Mouse (Mus musculus) cerebellum, adult 9-10 months (tissue): ENCODE measurements around the gene Tsc22d2.
"Not testable (repeated sequence)": the region's sequence is repeated elsewhere in the genome, so short reads cannot be mapped to it uniquely, and the experiment has no call there.

Experiments
- DNase-seq: peaks from one replicate; pipeline ENCODE4 v3.0.0; 2022

Gene Tsc22d2

GRCm38 (mm10) chr3:58434414-58434813, 19.9 kb downstream of the Tsc22d2 start:
- no peak for DNase-seq

- DNase-seq, result no peak
Observed at GRCm38 (mm10) chr3:58448230-58448629, 33.7 kb downstream of the Tsc22d2 start.

GRCm38 (mm10) chr3:58449487-58449886, 35.0 kb downstream of the Tsc22d2 start:
- DNase-seq, result no peak

- no peak for DNase-seq
Observed at GRCm38 (mm10) chr3:58454414-58455205, 40.1 kb downstream of the Tsc22d2 start.

- DNase-seq, result no peak
Observed at GRCm38 (mm10) chr3:58455255-58455654, 40.7 kb downstream of the Tsc22d2 start.

GRCm38 (mm10) chr3:58469655-58470437, 55.3 kb downstream of the Tsc22d2 start:
- DNase-seq, result no peak

- DNase-seq, result not testable (repeated sequence)
Observed at GRCm38 (mm10) chr3:58475298-58475697, 60.8 kb downstream of the Tsc22d2 start.

- DNase-seq, result no peak
Observed at GRCm38 (mm10) chr3:58478755-58479455, 64.4 kb downstream of the Tsc22d2 start.

- no peak for DNase-seq
Observed at GRCm38 (mm10) chr3:58485883-58486282, 71.4 kb downstream of the Tsc22d2 start.

- DNase-seq, result no peak
Observed at GRCm38 (mm10) chr3:58487121-58487520, 72.6 kb downstream of the Tsc22d2 start.

GRCm38 (mm10) chr3:58487999-58488775, 73.7 kb downstream of the Tsc22d2 start:
- no peak for DNase-seq

- peak; percentile 17 for DNase-seq
Observed at GRCm38 (mm10) chr3:58490787-58491186, 76.3 kb downstream of the Tsc22d2 start.

GRCm38 (mm10) chr3:58493621-58494020, 79.1 kb downstream of the Tsc22d2 start:
- no peak for DNase-seq

- DNase-seq, result no peak
Observed at GRCm38 (mm10) chr3:58501961-58502360, 87.4 kb downstream of the Tsc22d2 start.

- no peak for DNase-seq
Observed at GRCm38 (mm10) chr3:58503720-58504333, 89.3 kb downstream of the Tsc22d2 start.

- DNase-seq, result no peak
Observed at GRCm38 (mm10) chr3:58504676-58505075, 90.2 kb downstream of the Tsc22d2 start.

GRCm38 (mm10) chr3:58508020-58508750, 93.7 kb downstream of the Tsc22d2 start:
- DNase-seq, result no peak

GRCm38 (mm10) chr3:58511581-58511980, 97.1 kb downstream of the Tsc22d2 start:
- no peak for DNase-seq

- no peak for DNase-seq
Observed at GRCm38 (mm10) chr3:58512740-58513139, 98.2 kb downstream of the Tsc22d2 start.

- DNase-seq, result no peak
Observed at GRCm38 (mm10) chr3:58513483-58513882, 99.0 kb downstream of the Tsc22d2 start.

- no peak for DNase-seq
Observed at GRCm38 (mm10) chr3:58515947-58516601, 101.6 kb downstream of the Tsc22d2 start.
